Mouse (Mus musculus): ENCODE measurements around the gene Cysltr1. TPM values are rescaled to one million over a fixed set of nuclear protein-coding genes. Genes with fewer than 3 reads are reported as not detected.

Cysltr1 gene
- polyA plus RNA-seq, 1 experiment = not detected

DNA sequence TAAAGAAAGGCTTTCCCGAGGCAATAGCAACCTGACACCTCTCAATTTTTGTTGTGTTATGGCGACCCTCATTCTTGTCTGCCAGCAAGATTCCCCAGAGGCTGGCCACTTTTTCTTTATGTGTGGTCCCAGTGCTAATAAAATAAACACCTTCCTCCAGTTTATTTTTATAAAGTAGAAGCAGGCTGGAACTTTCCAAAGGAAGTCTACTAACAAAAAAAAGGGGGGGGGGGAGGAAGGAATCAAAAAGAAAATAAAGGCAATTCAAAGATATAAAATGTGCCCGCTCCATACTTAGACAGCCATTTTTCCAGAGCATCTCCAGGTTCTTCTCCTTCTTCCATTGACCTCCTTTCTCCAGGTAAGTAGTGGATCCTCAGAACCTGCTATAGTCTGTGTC lies 20.6 kb downstream of the Cysltr1 start, which contains the start of gene Gm5127:
Gene Gm5127, plus strand, starts transcription at position 301 of the 400 bp plus-strand sequence.
- no peak within 1 kb of the TSS for H3K4me3 ChIP-seq
- H3K79me2 ChIP-seq (ENCODE audit: control insufficient read depth, insufficient read depth) = no peaks in the 10 kb centered on the region
- H3K4me2 ChIP-seq (ENCODE audit: low read depth) = no peak within 1 kb of the TSS
- no peak within 1 kb of the TSS for H3ac ChIP-seq (ENCODE audit: control insufficient read depth, insufficient read length)
- no peaks in the 10 kb centered on the region for H3K36me3 ChIP-seq (ENCODE audit: control insufficient read depth, insufficient read depth)
- TF ChIP-seq MYOD1 (IDR thresholded peaks at IDR 0.05; ENCODE audit: control insufficient read depth in 1 of 3, insufficient read length in 2 of 3, low read depth in 2 of 3) (no peak), POLR2A (IDR thresholded peaks at IDR 0.05; ENCODE audit: insufficient read length, low read depth) (no peak), USF1 (IDR thresholded peaks at IDR 0.05; ENCODE audit: low read depth) (no peak), TCF12 (IDR thresholded peaks at IDR 0.05; ENCODE audit: insufficient read depth, poor library complexity, severe bottlenecking) (no peak), CEBPB (IDR thresholded peaks at IDR 0.05; ENCODE audit: insufficient read depth, poor library complexity, severe bottlenecking) (no peak), MAX (IDR thresholded peaks at IDR 0.05; ENCODE audit: low read depth) (no peak), POLR2AphosphoS2 (IDR thresholded peaks at IDR 0.05; ENCODE audit: insufficient read length, low read depth) (no peak), E2F4 (IDR thresholded peaks at IDR 0.05; ENCODE audit: insufficient read depth) (no peak), MYOG (IDR thresholded peaks at IDR 0.05; ENCODE audit: control insufficient read depth in 1 of 3, insufficient read depth in 1 of 3, insufficient read length in 2 of 3, low read depth in 2 of 3) (no peak), TCF3 (IDR thresholded peaks at IDR 0.05; ENCODE audit: insufficient read length, low read depth) (no peak), REST (IDR thresholded peaks at IDR 0.05; ENCODE audit: insufficient read depth, insufficient read length) (no peak), SRF (IDR thresholded peaks at IDR 0.05; ENCODE audit: control insufficient read depth, insufficient read length, low read depth) (no peak)
- no peaks in the 10 kb centered on the region for H3K27me3 ChIP-seq (ENCODE audit: control insufficient read depth, insufficient read depth, insufficient read length)

DNA sequence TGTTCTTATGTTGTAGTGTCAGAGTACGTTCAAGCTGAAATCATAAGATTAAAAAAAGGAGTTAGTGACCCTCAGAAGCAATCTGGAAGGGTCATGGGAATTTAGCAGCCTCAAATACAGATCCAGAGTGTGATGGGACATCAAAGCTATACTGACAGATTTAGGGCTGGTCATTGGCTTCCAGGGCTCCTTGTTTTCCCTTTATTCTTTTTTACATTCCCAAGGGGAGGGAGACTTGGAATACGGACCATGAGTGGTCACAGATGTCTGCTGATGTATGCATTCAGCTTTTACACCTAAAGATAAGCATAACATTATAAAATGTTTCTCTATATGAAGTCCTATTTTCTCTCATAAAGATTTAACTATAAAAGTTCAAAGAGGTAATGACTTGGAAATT lies 21.3 kb downstream of the Cysltr1 start:
- H3ac ChIP-seq (ENCODE audit: control insufficient read depth, insufficient read length) = no peak overlapping the region
- no peak overlapping the region for H3K4me2 ChIP-seq (ENCODE audit: low read depth)
- no peak for TF ChIP-seq MAX (IDR thresholded peaks at IDR 0.05; ENCODE audit: low read depth)
- TF ChIP-seq USF1 (IDR thresholded peaks at IDR 0.05; ENCODE audit: low read depth) = no peak
- TF ChIP-seq TCF12 (IDR thresholded peaks at IDR 0.05; ENCODE audit: insufficient read depth, poor library complexity, severe bottlenecking) = no peak
- TF ChIP-seq MYOG (IDR thresholded peaks at IDR 0.05; ENCODE audit: control insufficient read depth in 1 of 3, insufficient read depth in 1 of 3, insufficient read length in 2 of 3, low read depth in 2 of 3) = no peak
- TF ChIP-seq CEBPB (IDR thresholded peaks at IDR 0.05; ENCODE audit: insufficient read depth, poor library complexity, severe bottlenecking) = no peak
- TF ChIP-seq TCF3 (IDR thresholded peaks at IDR 0.05; ENCODE audit: insufficient read length, low read depth) = no peak
- TF ChIP-seq REST (IDR thresholded peaks at IDR 0.05; ENCODE audit: insufficient read depth, insufficient read length) = no peak
- TF ChIP-seq POLR2A (IDR thresholded peaks at IDR 0.05; ENCODE audit: insufficient read length, low read depth) = no peak
- TF ChIP-seq MYOD1 (IDR thresholded peaks at IDR 0.05; ENCODE audit: control insufficient read depth in 1 of 3, insufficient read length in 2 of 3, low read depth in 2 of 3) = no peak
- no peak for TF ChIP-seq SRF (IDR thresholded peaks at IDR 0.05; ENCODE audit: control insufficient read depth, insufficient read length, low read depth)
- no peak for TF ChIP-seq E2F4 (IDR thresholded peaks at IDR 0.05; ENCODE audit: insufficient read depth)
- no peak for TF ChIP-seq POLR2AphosphoS2 (IDR thresholded peaks at IDR 0.05; ENCODE audit: insufficient read length, low read depth)
- no peak overlapping the region for H3K4me3 ChIP-seq
- no peaks in the 10 kb centered on the region for H3K36me3 ChIP-seq (ENCODE audit: control insufficient read depth, insufficient read depth)
- H3K79me2 ChIP-seq (ENCODE audit: control insufficient read depth, insufficient read depth) = no peaks in the 10 kb centered on the region
- no peaks in the 10 kb centered on the region for H3K27me3 ChIP-seq (ENCODE audit: control insufficient read depth, insufficient read depth, insufficient read length)

DNA sequence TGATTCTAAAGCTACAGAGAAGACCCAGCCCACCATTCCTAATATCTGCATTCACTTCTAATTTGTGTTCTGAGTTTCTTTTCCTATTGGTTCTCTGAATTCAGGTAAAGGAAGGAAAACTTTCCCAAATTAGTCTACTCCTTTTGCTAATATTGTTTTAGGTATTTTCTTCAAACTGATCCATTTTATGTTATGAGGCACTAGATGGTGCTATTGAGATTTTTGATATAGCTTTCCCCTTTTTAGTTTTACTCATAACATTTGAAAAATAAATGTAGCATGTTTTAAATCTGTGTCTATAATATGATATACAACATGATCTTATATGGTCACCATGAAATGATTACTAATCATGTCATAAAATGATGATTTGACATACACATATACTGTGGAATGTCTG lies 23.1 kb downstream of the Cysltr1 start:
- Histone ChIP-seq H3K27me3 (ENCODE audit: control insufficient read depth, insufficient read depth, insufficient read length) (no peaks in the 10 kb centered on the region), H3K36me3 (ENCODE audit: control insufficient read depth, insufficient read depth) (no peaks in the 10 kb centered on the region), H3K4me3 (no peak overlapping the region), H3K4me2 (ENCODE audit: low read depth) (no peak overlapping the region), H3K79me2 (ENCODE audit: control insufficient read depth, insufficient read depth) (no peaks in the 10 kb centered on the region), H3ac (ENCODE audit: control insufficient read depth, insufficient read length) (no peak overlapping the region)
- no peak for TF ChIP-seq REST (IDR thresholded peaks at IDR 0.05; ENCODE audit: insufficient read depth, insufficient read length)
- TF ChIP-seq MAX (IDR thresholded peaks at IDR 0.05; ENCODE audit: low read depth) = no peak
- no peak for TF ChIP-seq SRF (IDR thresholded peaks at IDR 0.05; ENCODE audit: control insufficient read depth, insufficient read length, low read depth)
- no peak for TF ChIP-seq E2F4 (IDR thresholded peaks at IDR 0.05; ENCODE audit: insufficient read depth)
- no peak for TF ChIP-seq CEBPB (IDR thresholded peaks at IDR 0.05; ENCODE audit: insufficient read depth, poor library complexity, severe bottlenecking)
- no peak for TF ChIP-seq MYOG (IDR thresholded peaks at IDR 0.05; ENCODE audit: control insufficient read depth in 1 of 3, insufficient read depth in 1 of 3, insufficient read length in 2 of 3, low read depth in 2 of 3)
- no peak for TF ChIP-seq TCF12 (IDR thresholded peaks at IDR 0.05; ENCODE audit: insufficient read depth, poor library complexity, severe bottlenecking)
- TF ChIP-seq POLR2AphosphoS2 (IDR thresholded peaks at IDR 0.05; ENCODE audit: insufficient read length, low read depth) = no peak
- no peak for TF ChIP-seq USF1 (IDR thresholded peaks at IDR 0.05; ENCODE audit: low read depth)
- TF ChIP-seq TCF3 (IDR thresholded peaks at IDR 0.05; ENCODE audit: insufficient read length, low read depth) = no peak
- TF ChIP-seq MYOD1 (IDR thresholded peaks at IDR 0.05; ENCODE audit: control insufficient read depth in 1 of 3, insufficient read length in 2 of 3, low read depth in 2 of 3) = no peak
- TF ChIP-seq POLR2A (IDR thresholded peaks at IDR 0.05; ENCODE audit: insufficient read length, low read depth) = no peak

- no peaks in the 10 kb centered on the region for H3K36me3 ChIP-seq (ENCODE audit: control insufficient read depth, insufficient read depth)
- H3K79me2 ChIP-seq (ENCODE audit: control insufficient read depth, insufficient read depth) = no peaks in the 10 kb centered on the region
- TF ChIP-seq USF1 (IDR thresholded peaks at IDR 0.05; ENCODE audit: low read depth) = no peak
- TF ChIP-seq TCF12 (IDR thresholded peaks at IDR 0.05; ENCODE audit: insufficient read depth, poor library complexity, severe bottlenecking) = no peak
- no peak for TF ChIP-seq E2F4 (IDR thresholded peaks at IDR 0.05; ENCODE audit: insufficient read depth)
- no peak for TF ChIP-seq TCF3 (IDR thresholded peaks at IDR 0.05; ENCODE audit: insufficient read length, low read depth)
- TF ChIP-seq MYOD1 (IDR thresholded peaks at IDR 0.05; ENCODE audit: control insufficient read depth in 1 of 3, insufficient read length in 2 of 3, low read depth in 2 of 3) = no peak
- no peak for TF ChIP-seq POLR2AphosphoS2 (IDR thresholded peaks at IDR 0.05; ENCODE audit: insufficient read length, low read depth)
- TF ChIP-seq SRF (IDR thresholded peaks at IDR 0.05; ENCODE audit: control insufficient read depth, insufficient read length, low read depth) = no peak
- TF ChIP-seq MAX (IDR thresholded peaks at IDR 0.05; ENCODE audit: low read depth) = no peak
- TF ChIP-seq CEBPB (IDR thresholded peaks at IDR 0.05; ENCODE audit: insufficient read depth, poor library complexity, severe bottlenecking) = no peak
- no peak for TF ChIP-seq POLR2A (IDR thresholded peaks at IDR 0.05; ENCODE audit: insufficient read length, low read depth)
- TF ChIP-seq REST (IDR thresholded peaks at IDR 0.05; ENCODE audit: insufficient read depth, insufficient read length) = no peak
- H3ac ChIP-seq (ENCODE audit: control insufficient read depth, insufficient read length) = no peak overlapping the region
- H3K27me3 ChIP-seq (ENCODE audit: control insufficient read depth, insufficient read depth, insufficient read length) = no peaks in the 10 kb centered on the region
- no peak overlapping the region for H3K4me3 ChIP-seq
- no peak overlapping the region for H3K4me2 ChIP-seq (ENCODE audit: low read depth)
These were observed 24.5 kb downstream of the Cysltr1 start for GRCm38 (mm10) chrX:106578966-106579365.
